Mouse (Mus musculus) megakaryocyte, embryonic 14.5 days (primary cell): ENCODE measurements at regions not wholly inside any gene's neighbourhood (a gene's known extent, or its start where the extent isn't known, plus 50 kb on each side); places are given as distances from the start of the nearest gene placed in this dataset.

ENCODE experiments used
- FLI1 ChIP-seq: IDR thresholded peaks from 2 replicates; pipeline ENCODE4 v1.6.1; 2012; ENCODE audit warnings: low read length, inconsistent platforms, mixed read lengths
- GATA1 ChIP-seq: IDR thresholded peaks from 3 replicates; pipeline ENCODE4 v1.6.1; 2012; ENCODE audit warnings: mixed read lengths, low read length, inconsistent platforms, borderline replicate concordance

DNA sequence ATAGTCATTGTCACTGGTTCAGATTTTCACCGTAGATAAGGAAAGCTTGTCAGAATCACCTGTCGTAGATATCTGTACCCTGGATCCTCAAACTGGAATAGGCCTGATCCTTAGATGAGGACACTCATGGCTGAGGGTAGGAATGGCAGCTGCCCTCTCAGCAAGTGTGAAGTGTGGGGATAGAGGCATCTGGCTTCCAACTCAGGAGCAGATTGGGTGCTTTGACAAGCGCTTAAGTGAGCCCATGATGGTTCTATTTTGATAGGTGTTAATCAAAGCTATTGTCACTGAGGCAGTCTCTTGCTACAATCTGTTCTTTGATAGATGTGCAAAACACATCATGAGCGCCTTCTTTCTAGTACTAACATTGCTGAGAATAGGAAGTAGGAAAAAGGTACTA, 114.9 kb upstream of the Kcnip4 start:
- TF ChIP-seq FLI1 (no peak), GATA1 (no peak)
